Mouse (Mus musculus) retina, postnatal 7 days (tissue): ENCODE data around the gene Cldn10.
"Not testable (repeated sequence)": the region's sequence is repeated elsewhere in the genome, so short reads cannot be mapped to it uniquely, and the experiment has no call there.

ENCODE experiments used
- DNase-seq: peaks from one replicate; pipeline ENCODE4 v3.0.0-alpha.2; 2012; ENCODE audit warnings: low read depth, low spot score

Gene Cldn10

GRCm38 (mm10) chr14:118787621-118788020, at the start of gene Cldn10:
Gene Cldn10 (plus strand): TSS chr14:118787908.
- no peak for DNase-seq

GRCm38 (mm10) chr14:118741780-118742179, 45.9 kb upstream of the Cldn10 start:
- DNase-seq, result no peak

GRCm38 (mm10) chr14:118742862-118743261, 44.8 kb upstream of the Cldn10 start:
- DNase-seq, result no peak

GRCm38 (mm10) chr14:118749068-118749467, 38.6 kb upstream of the Cldn10 start:
- no peak for DNase-seq

- no peak for DNase-seq
These were observed 38.0 kb upstream of the Cldn10 start for GRCm38 (mm10) chr14:118749715-118750114.

- no peak for DNase-seq
These were observed 37.1 kb upstream of the Cldn10 start for GRCm38 (mm10) chr14:118750505-118751192.

GRCm38 (mm10) chr14:118751193-118751753, 36.4 kb upstream of the Cldn10 start:
- no peak for DNase-seq

GRCm38 (mm10) chr14:118756015-118756414, 31.7 kb upstream of the Cldn10 start:
- DNase-seq, result no peak

- DNase-seq, result no peak
These were observed 31.1 kb upstream of the Cldn10 start for GRCm38 (mm10) chr14:118756566-118756965.

- not testable (repeated sequence) for DNase-seq
These were observed 24.3 kb upstream of the Cldn10 start for GRCm38 (mm10) chr14:118763362-118763761.

- no peak for DNase-seq
These were observed 23.7 kb upstream of the Cldn10 start for GRCm38 (mm10) chr14:118763917-118764495.

- DNase-seq, result no peak
These were observed 22.4 kb upstream of the Cldn10 start for GRCm38 (mm10) chr14:118765306-118765705.

GRCm38 (mm10) chr14:118765951-118766350, 21.8 kb upstream of the Cldn10 start:
- DNase-seq, result no peak

GRCm38 (mm10) chr14:118766368-118766767, 21.3 kb upstream of the Cldn10 start:
- no peak for DNase-seq

GRCm38 (mm10) chr14:118767673-118768353, 19.9 kb upstream of the Cldn10 start:
- peak; percentile 54 for DNase-seq

- DNase-seq, result no peak
These were observed 19.4 kb upstream of the Cldn10 start for GRCm38 (mm10) chr14:118768354-118768713.

GRCm38 (mm10) chr14:118773668-118774067, 14.0 kb upstream of the Cldn10 start:
- no peak for DNase-seq

- no peak for DNase-seq
These were observed 12.9 kb upstream of the Cldn10 start for GRCm38 (mm10) chr14:118774507-118775428.

GRCm38 (mm10) chr14:118775554-118775953, 12.2 kb upstream of the Cldn10 start:
- no peak for DNase-seq

- DNase-seq, result no peak
These were observed 11.3 kb upstream of the Cldn10 start for GRCm38 (mm10) chr14:118776372-118776771.

- no peak for DNase-seq
These were observed 10.2 kb upstream of the Cldn10 start for GRCm38 (mm10) chr14:118777478-118777877.
